Mouse (Mus musculus) brown adipose tissue, adult 24 weeks (tissue): ENCODE measurements around the gene Arsk. TPM values are rescaled to one million over a fixed set of nuclear protein-coding genes. Genes with fewer than 3 reads are reported as not detected.

ENCODE experiments used
- H3K27ac ChIP-seq: fragments of 200-500 bp; replicated peaks from 2 replicates; pipeline ENCODE4 v1.5.1; 2012; ENCODE audit warnings: low read depth, mild to moderate bottlenecking, low read length
- H3K4me1 ChIP-seq: fragments of 200-500 bp; 2 replicates; pipeline ENCODE4 v1.6.1; 2012; ENCODE audit warnings: low read length, mixed read lengths; ENCODE audit not compliant: control insufficient read depth, insufficient read depth, insufficient read length
- H3K4me3 ChIP-seq: fragments of 200-500 bp; 2 replicates; pipeline ENCODE4 v1.5.1; 2012; ENCODE audit warnings: low read depth, mild to moderate bottlenecking, low read length, moderate library complexity; ENCODE audit not compliant: insufficient read depth
- polyA plus RNA-seq: library from polyadenylated mRNA; stranded (reverse); fragments of >200 nt; gene quantifications from 2 replicates; pipeline ENCODE4 v1.2.4, GENCODE M21; 2012; ENCODE audit not compliant: missing spikeins, insufficient read depth, insufficient read length

Gene Arsk
- polyA plus RNA-seq, 1 experiment = 9.4 TPM

- H3K4me1 ChIP-seq = peaks cover 4% of the 10 kb centered on the region; the same call in 1 of the 2 replicates
- H3K4me3 ChIP-seq = no peak overlapping the region
- no peak overlapping the region for H3K27ac ChIP-seq
Observed at GRCm38 (mm10) chr13:76057267-76058069, 41.0 kb downstream of the Arsk start.

GRCm38 (mm10) chr13:76056896-76057266 is 41.6 kb downstream of the Arsk start, which contains the start of gene Gpr150:
TSS of gene Gpr150 (minus strand) at chr13:76056996.
- Histone ChIP-seq H3K27ac (no peak within 1 kb of the TSS), H3K4me3 (peak within 1 kb of the TSS; percentile 51), H3K4me1 (peaks cover 4% of the 10 kb centered on the region; the same call in 1 of the 2 replicates)

- Histone ChIP-seq H3K4me1 (peaks cover 4% of the 10 kb centered on the region; the same call in 1 of the 2 replicates), H3K27ac (no peak overlapping the region), H3K4me3 (peak overlapping the region; percentile 51)
Observed at GRCm38 (mm10) chr13:76056261-76056724, 42.2 kb downstream of the Arsk start.

- H3K4me3 ChIP-seq = peak overlapping the region; percentile 51
- H3K4me1 ChIP-seq = peaks cover 4% of the 10 kb centered on the region; the same call in 1 of the 2 replicates
- H3K27ac ChIP-seq = no peak overlapping the region
Observed at GRCm38 (mm10) chr13:76055391-76056232, 42.8 kb downstream of the Arsk start.

GRCm38 (mm10) chr13:76044971-76045370 is 53.5 kb downstream of the Arsk start:
- Histone ChIP-seq H3K27ac (no peak overlapping the region), H3K4me1 (no peaks in the 10 kb centered on the region), H3K4me3 (no peak overlapping the region)

- no peak overlapping the region for H3K27ac ChIP-seq
- H3K4me3 ChIP-seq = no peak overlapping the region
- no peaks in the 10 kb centered on the region for H3K4me1 ChIP-seq
Observed at GRCm38 (mm10) chr13:76042455-76042854, 56.0 kb downstream of the Arsk start.

- Histone ChIP-seq H3K4me3 (no peak overlapping the region), H3K27ac (no peak overlapping the region)
Observed at GRCm38 (mm10) chr13:76024588-76024987, 73.9 kb downstream of the Arsk start.

GRCm38 (mm10) chr13:76021782-76022181 is 76.7 kb downstream of the Arsk start:
- no peaks in the 10 kb centered on the region for H3K4me1 ChIP-seq
- no peak overlapping the region for H3K27ac ChIP-seq
- H3K4me3 ChIP-seq = no peak overlapping the region

More at GRCm38 (mm10) chr13:76024588-76024987, 73.9 kb downstream of the Arsk start:
- no peaks in the 10 kb centered on the region for H3K4me1 ChIP-seq

- no peaks in the 10 kb centered on the region for H3K4me1 ChIP-seq
Observed at GRCm38 (mm10) chr13:76018844-76019400, 79.5 kb downstream of the Arsk start.

GRCm38 (mm10) chr13:76017974-76018843 is 80.3 kb downstream of the Arsk start, which contains the start of gene Rfesd:
TSS of gene Rfesd (minus strand) at chr13:76018719.
- Histone ChIP-seq H3K27ac (peak within 1 kb of the TSS; percentile 97), H3K4me3 (peak within 1 kb of the TSS; percentile 80), H3K4me1 (no peaks in the 10 kb centered on the region)

More at GRCm38 (mm10) chr13:76018844-76019400, 79.5 kb downstream of the Arsk start:
- peak overlapping the region; percentile 80 for H3K4me3 ChIP-seq
- peak overlapping the region; percentile 82 for H3K27ac ChIP-seq

GRCm38 (mm10) chr13:76017465-76017864 is 81.0 kb downstream of the Arsk start:
- Histone ChIP-seq H3K4me1 (no peaks in the 10 kb centered on the region), H3K4me3 (peak overlapping the region; percentile 80), H3K27ac (peak overlapping the region; percentile 97)

- H3K4me1 ChIP-seq = no peaks in the 10 kb centered on the region
- H3K4me3 ChIP-seq = no peak overlapping the region
- H3K27ac ChIP-seq = no peak overlapping the region
Observed at GRCm38 (mm10) chr13:76014511-76014910, 83.9 kb downstream of the Arsk start.
